Mouse (Mus musculus) forebrain, embryonic 16.5 days (tissue): ENCODE results near the gene Nt5m. TPM values are rescaled to one million over a fixed set of nuclear protein-coding genes. Genes with fewer than 3 reads are reported as not detected.

Experiments
- ATAC-seq: fragments of 200-750 bp; cut with Nextera tagmentation; 2 replicates; pipeline ENCODE4 v1.8.0; 2017; ENCODE audit warnings: mild to moderate bottlenecking, moderate library complexity
- H3K27ac ChIP-seq: fragments of 300-500 bp; sonication (generic); 2 replicates; pipeline ENCODE4 v1.5.1; 2014; ENCODE audit warnings: low read length, control low read depth
- H3K27me3 ChIP-seq: fragments of 300-500 bp; sonication (generic); replicated peaks from 2 replicates; pipeline ENCODE4 v1.6.1; 2014; ENCODE audit warnings: low read length; ENCODE audit not compliant: control insufficient read depth, insufficient read depth
- H3K36me3 ChIP-seq: fragments of 300-500 bp; sonication (generic); 2 replicates; pipeline ENCODE4 v1.6.1; 2014; ENCODE audit not compliant: control insufficient read depth, insufficient read depth
- H3K4me1 ChIP-seq: fragments of 300-500 bp; sonication (generic); replicated peaks from 2 replicates; pipeline ENCODE4 v1.6.1; 2014; ENCODE audit warnings: low read length; ENCODE audit not compliant: control insufficient read depth, insufficient read depth
- H3K4me2 ChIP-seq: fragments of 300-500 bp; sonication (generic); 2 replicates; pipeline ENCODE4 v1.6.1; 2014; ENCODE audit warnings: mild to moderate bottlenecking, low read length, control low read depth
- H3K4me3 ChIP-seq: fragments of 300-500 bp; sonication (generic); replicated peaks from 2 replicates; pipeline ENCODE4 v1.5.1; 2014; ENCODE audit warnings: mild to moderate bottlenecking, low read length, control low read depth
- H3K9ac ChIP-seq: fragments of 300-500 bp; sonication (generic); replicated peaks from 2 replicates; pipeline ENCODE4 v1.6.1; 2014; ENCODE audit warnings: low read depth, low read length, control low read depth
- H3K9me3 ChIP-seq: fragments of 300-500 bp; sonication (generic); 2 replicates; pipeline ENCODE4 v1.6.1; 2016; ENCODE audit warnings: low read length; ENCODE audit not compliant: control insufficient read depth
- WGBS: fragments of 180-500 bp; shearing (Covaris S2); extraction: QIAGEN DNeasy Blood & Tissue Kit; methylation state at CpG from one replicate; pipeline ENCODE4 v1.1.7; 2014; 5-methylcytosine and 5-hydroxymethylcytosine counted together
- polyA plus RNA-seq: library from polyadenylated mRNA; unstranded; fragments of >200 nt; fragmentation: Nextera tagmentation; extraction: Ambion mirVana; gene quantifications from 2 replicates; pipeline ENCODE4 v1.2.1, GENCODE M21; 2015

Gene Nt5m
- polyA plus RNA-seq, 1 experiment from 2014 or later: 56.7 TPM

DNA sequence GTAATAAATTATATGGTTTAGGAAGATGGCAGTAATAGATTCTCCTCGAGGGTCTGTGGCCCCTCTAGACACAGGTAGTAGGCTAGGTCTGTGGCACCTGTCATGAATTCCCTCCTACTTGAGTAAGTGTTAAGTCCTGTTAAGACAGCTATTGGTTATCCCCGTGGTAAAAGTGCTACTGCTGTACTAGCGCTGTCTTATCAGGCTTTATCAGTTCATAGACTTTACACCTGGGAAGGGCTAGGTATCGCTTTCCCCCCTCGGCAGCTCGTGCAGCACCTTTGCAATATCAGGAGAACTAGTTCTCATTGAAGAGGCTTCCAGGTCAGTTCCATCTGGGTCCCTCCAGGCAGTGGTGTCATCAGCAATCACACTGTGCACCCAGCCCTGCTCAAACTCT, 25.1 kb downstream of the Nt5m start:
- H3K27me3 ChIP-seq: no peaks in the 10 kb centered on the region
- no peak overlapping the region for H3K4me3 ChIP-seq
- no peak overlapping the region for H3K27ac ChIP-seq
- no peaks in the 10 kb centered on the region for H3K4me1 ChIP-seq
- WGBS: 90% methylated on average over 6 of the region's 6 CpGs
- H3K36me3 ChIP-seq: peaks cover 3% of the 10 kb centered on the region; the same call in 1 of the 2 replicates
- H3K4me2 ChIP-seq: no peak overlapping the region
- H3K9ac ChIP-seq: no peak overlapping the region
- H3K9me3 ChIP-seq: no peaks in the 10 kb centered on the region
- ATAC-seq: no peak

- 75% methylated on average over 8 of the region's 8 CpGs for WGBS
These were observed 32.9 kb downstream of the Nt5m start for GRCm38 (mm10) chr11:59872124-59872523.

DNA sequence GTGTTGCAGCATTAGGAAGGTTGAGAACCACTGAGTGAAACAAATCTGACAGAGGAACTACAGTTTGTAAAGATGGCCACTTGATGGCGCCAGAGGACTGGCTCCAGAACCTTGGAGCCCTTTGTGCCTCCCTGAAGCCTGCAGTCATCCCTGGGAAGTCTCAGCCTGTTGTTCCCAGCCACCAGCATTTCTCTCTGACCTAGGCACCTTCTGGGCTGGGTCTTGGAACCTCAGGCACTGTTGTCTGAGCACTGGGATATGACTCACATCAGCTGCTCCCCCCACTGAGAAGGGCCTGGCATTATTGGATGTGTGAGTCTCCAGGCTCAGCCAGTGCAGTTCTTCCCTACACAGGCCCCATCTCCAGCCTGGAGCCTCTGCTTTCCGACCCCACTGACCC, 40.8 kb downstream of the Nt5m start:
- peak; percentile 90 for ATAC-seq
- Histone ChIP-seq H3K4me1 (no peaks in the 10 kb centered on the region), H3K4me2 (no peak overlapping the region), H3K27me3 (no peaks in the 10 kb centered on the region), H3K9ac (peak overlapping the region; percentile 33), H3K36me3 (0 out of 2 replicates have a peak, but pooled peaks cover 2% of the 10 kb centered on the region), H3K9me3 (no peaks in the 10 kb centered on the region), H3K27ac (no peak overlapping the region), H3K4me3 (no peak overlapping the region)
- 24% methylated on average over 2 of the region's 2 CpGs for WGBS

More at GRCm38 (mm10) chr11:59872124-59872523, 32.9 kb downstream of the Nt5m start:
- H3K36me3 ChIP-seq: 0 out of 2 replicates have a peak, but pooled peaks cover 6% of the 10 kb centered on the region
- H3K4me1 ChIP-seq: no peaks in the 10 kb centered on the region
- no peaks in the 10 kb centered on the region for H3K9me3 ChIP-seq
- H3K4me3 ChIP-seq: no peak overlapping the region
- no peaks in the 10 kb centered on the region for H3K27me3 ChIP-seq
- H3K27ac ChIP-seq: no peak overlapping the region
- no peak overlapping the region for H3K9ac ChIP-seq
- H3K4me2 ChIP-seq: no peak overlapping the region
- no peak for ATAC-seq

DNA sequence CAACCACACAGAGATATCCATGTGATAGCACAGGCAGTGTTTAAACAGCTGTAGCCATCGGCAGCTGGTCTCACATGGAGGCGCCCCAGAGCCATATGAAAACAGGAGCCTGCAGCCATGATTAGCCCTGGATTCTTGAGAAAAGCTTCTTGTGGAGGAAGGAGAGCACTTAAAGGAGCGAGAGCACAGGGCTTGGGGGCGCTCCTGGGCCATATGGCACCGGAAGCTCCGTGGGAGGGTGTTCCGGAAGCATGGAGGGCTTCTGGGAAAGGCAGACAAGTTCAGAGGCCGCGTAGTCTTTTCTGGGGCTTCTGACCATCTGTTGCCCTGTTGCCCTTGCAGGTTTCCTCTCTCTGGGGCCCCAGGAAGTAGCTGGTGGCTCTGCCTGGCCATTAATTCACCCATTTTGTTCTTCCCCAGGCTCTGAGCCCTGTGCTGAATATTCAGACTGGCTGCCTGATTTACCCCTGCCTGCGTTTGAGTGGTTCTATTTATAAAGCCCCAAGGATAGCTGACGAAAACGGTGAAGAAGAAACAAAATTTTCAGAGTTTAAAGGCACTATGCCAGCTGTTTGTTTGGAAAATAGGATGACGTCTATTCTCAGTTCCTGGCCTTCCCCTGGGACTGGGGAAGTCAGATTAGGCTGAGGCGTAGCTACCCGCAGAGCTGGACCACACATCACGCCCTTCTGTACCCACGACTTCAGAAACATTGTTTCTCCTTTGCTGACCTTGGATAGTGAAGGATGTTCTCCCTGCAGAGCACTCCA, 46.2 kb downstream of the Nt5m start:
- no peak overlapping the region for H3K27ac ChIP-seq
- H3K4me2 ChIP-seq: no peak overlapping the region
- H3K4me1 ChIP-seq: no peaks in the 10 kb centered on the region
- no peaks in the 10 kb centered on the region for H3K36me3 ChIP-seq
- no peak overlapping the region for H3K4me3 ChIP-seq
- ATAC-seq: no peak
- WGBS: 73% methylated on average over 17 of the region's 17 CpGs
- no peaks in the 10 kb centered on the region for H3K9me3 ChIP-seq
- H3K9ac ChIP-seq: no peak overlapping the region
- no peaks in the 10 kb centered on the region for H3K27me3 ChIP-seq

GRCm38 (mm10) chr11:59886952-59887351, 47.7 kb downstream of the Nt5m start:
- Histone ChIP-seq H3K4me2 (no peak overlapping the region), H3K4me1 (no peaks in the 10 kb centered on the region), H3K9me3 (no peaks in the 10 kb centered on the region), H3K36me3 (no peaks in the 10 kb centered on the region), H3K27ac (no peak overlapping the region), H3K9ac (no peak overlapping the region), H3K27me3 (no peaks in the 10 kb centered on the region), H3K4me3 (no peak overlapping the region)
- ATAC-seq: no peak
- WGBS: 85% methylated on average over 1 of the region's 1 CpGs

- H3K27ac ChIP-seq: no peak overlapping the region
- 76% methylated on average over 5 of the region's 5 CpGs for WGBS
- H3K4me3 ChIP-seq: no peak overlapping the region
- H3K36me3 ChIP-seq: no peaks in the 10 kb centered on the region
- no peaks in the 10 kb centered on the region for H3K4me1 ChIP-seq
- H3K27me3 ChIP-seq: no peaks in the 10 kb centered on the region
- no peak for ATAC-seq
- no peak overlapping the region for H3K9ac ChIP-seq
- H3K9me3 ChIP-seq: no peaks in the 10 kb centered on the region
- H3K4me2 ChIP-seq: no peak overlapping the region
These were observed 48.9 kb downstream of the Nt5m start for GRCm38 (mm10) chr11:59888151-59888550.

GRCm38 (mm10) chr11:59891854-59892253, 52.6 kb downstream of the Nt5m start:
- Histone ChIP-seq H3K4me2 (no peak overlapping the region), H3K4me1 (no peaks in the 10 kb centered on the region), H3K27me3 (no peaks in the 10 kb centered on the region), H3K9me3 (no peaks in the 10 kb centered on the region), H3K9ac (no peak overlapping the region), H3K36me3 (no peaks in the 10 kb centered on the region), H3K27ac (no peak overlapping the region), H3K4me3 (no peak overlapping the region)
- ATAC-seq: no peak
- 63% methylated on average over 6 of the region's 6 CpGs for WGBS

DNA sequence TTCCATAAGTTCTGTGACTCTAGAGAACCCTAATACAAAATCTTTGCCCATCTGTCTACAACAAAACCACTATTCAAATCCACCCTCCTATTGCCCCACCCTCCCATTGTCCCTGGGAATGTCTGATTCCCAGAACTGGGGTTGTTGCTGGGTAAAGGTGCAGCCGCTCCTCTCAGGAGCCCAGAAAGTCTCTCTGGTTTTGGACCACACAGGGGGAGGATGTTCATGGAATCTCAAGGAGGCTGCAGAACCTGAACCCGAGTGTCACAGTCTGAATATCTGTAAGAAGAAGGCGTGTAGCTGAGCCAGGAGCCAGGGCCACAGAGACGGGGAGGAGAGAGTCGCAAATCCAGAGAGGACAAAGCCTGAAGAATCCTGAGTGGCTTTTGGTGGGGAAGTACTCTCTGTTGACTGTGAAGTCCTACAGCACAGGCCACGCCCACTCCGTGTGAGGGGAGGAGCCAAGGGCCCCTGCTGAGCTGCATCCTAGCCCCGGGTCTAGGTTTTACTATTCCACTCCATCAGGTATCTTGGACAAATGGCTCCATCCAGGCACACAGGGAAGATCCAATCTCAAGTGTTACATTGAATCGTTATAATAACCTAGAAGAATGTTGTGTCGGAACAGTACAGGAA, 54.0 kb downstream of the Nt5m start:
- Histone ChIP-seq H3K36me3 (no peaks in the 10 kb centered on the region), H3K9ac (no peak overlapping the region), H3K27ac (no peak overlapping the region), H3K4me3 (no peak overlapping the region), H3K27me3 (no peaks in the 10 kb centered on the region), H3K4me1 (no peaks in the 10 kb centered on the region), H3K9me3 (no peaks in the 10 kb centered on the region), H3K4me2 (no peak overlapping the region)
- WGBS: 68% methylated on average over 10 of the region's 10 CpGs
- no peak for ATAC-seq

GRCm38 (mm10) chr11:59894916-59895315, 55.7 kb downstream of the Nt5m start:
- no peak for ATAC-seq
- no peaks in the 10 kb centered on the region for H3K36me3 ChIP-seq
- H3K9me3 ChIP-seq: no peaks in the 10 kb centered on the region
- 75% methylated on average over 6 of the region's 6 CpGs for WGBS
- no peak overlapping the region for H3K9ac ChIP-seq
- H3K4me2 ChIP-seq: no peak overlapping the region
- no peaks in the 10 kb centered on the region for H3K27me3 ChIP-seq
- H3K4me3 ChIP-seq: no peak overlapping the region
- H3K4me1 ChIP-seq: peaks cover 3% of the 10 kb centered on the region
- H3K27ac ChIP-seq: no peak overlapping the region
